Mouse (Mus musculus) WW6 (cell line): ENCODE results near the gene Aida.
A peak's percentile ranks its signal among the peaks of the same experiment; 100 is the strongest.
"Not testable (repeated sequence)": the region's sequence is repeated elsewhere in the genome, so short reads cannot be mapped to it uniquely, and the experiment has no call there.

Source experiments
- DNase-seq: peaks from one replicate; pipeline ENCODE4 v3.0.0-alpha.2; 2013; ENCODE audit warnings: low read depth, low spot score

Aida gene

DNA sequence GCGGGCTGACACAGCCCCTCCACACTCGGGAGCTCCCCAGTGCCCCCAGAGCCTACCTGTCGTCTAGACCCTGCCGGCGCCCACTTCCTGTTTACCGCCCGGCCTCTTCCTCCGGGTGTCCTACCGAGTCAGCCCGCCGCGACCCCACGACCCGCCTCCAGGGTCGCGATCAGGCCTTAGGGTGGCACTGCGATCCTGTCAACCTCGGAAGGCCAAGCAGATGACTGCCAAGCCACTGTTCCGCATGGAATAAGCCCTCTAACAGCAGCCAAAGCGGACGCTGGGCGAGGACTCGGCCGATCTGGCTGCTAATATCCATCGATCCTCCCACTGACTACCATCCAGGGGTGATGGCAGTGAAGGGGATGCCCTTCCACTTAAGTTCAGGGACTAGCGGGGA lies at the start of gene Aida:
Gene Aida (plus strand): TSS at position 126 of the 400 bp plus-strand sequence.
- DNase-seq = no peak

DNA sequence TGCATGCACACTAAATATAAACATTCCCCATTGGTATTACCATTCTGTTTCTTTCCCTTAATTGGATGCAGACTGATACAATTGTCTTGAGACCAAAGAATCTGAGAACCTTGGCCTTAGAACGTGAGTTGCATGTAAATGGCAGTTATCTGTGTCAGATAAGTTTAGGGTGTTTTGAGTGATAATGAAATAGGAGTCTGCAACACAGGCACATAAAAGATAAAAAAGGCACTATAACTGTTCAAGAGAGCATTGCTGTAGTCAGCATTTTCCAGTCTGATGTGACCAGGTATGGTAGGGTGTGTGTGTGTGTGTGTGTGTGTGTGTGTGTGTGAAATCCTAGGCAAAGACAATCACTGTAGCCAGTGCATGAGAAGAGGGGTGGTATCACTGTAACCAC lies 48.2 kb upstream of the Aida start:
- no peak for DNase-seq

- DNase-seq = no peak
Observed at GRCm38 (mm10) chr1:183250612-183251011, 45.8 kb upstream of the Aida start.

DNA sequence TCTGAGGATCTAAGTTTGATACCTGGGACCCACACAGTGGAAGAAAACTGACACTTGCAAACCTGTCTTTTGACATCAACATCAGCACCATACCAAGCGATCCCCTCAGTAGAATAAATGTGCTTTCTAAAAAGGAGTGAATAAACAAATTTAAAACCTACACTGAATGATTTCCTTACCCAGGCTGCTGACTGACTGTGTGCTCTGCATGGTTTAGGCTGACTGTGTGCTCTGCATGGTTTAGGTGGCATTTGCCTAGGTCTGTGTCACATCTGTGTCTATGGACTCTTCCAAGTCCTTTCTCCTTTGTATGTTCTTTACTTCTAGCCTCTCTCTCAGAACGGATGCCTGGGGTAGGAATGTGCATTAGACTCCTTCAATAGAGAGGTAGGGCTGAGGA lies 44.6 kb upstream of the Aida start:
- no peak for DNase-seq

GRCm38 (mm10) chr1:183252574-183252973 lies 43.8 kb upstream of the Aida start:
- no peak for DNase-seq

GRCm38 (mm10) chr1:183264145-183265008 lies 32.0 kb upstream of the Aida start:
- no peak for DNase-seq

GRCm38 (mm10) chr1:183265921-183266467 lies 30.4 kb upstream of the Aida start:
- no peak for DNase-seq

- no peak for DNase-seq
Observed at GRCm38 (mm10) chr1:183267666-183268065, 28.7 kb upstream of the Aida start.

GRCm38 (mm10) chr1:183272867-183273818 lies 23.2 kb upstream of the Aida start:
- no peak for DNase-seq

GRCm38 (mm10) chr1:183274385-183274784 lies 22.0 kb upstream of the Aida start:
- no peak for DNase-seq

DNA sequence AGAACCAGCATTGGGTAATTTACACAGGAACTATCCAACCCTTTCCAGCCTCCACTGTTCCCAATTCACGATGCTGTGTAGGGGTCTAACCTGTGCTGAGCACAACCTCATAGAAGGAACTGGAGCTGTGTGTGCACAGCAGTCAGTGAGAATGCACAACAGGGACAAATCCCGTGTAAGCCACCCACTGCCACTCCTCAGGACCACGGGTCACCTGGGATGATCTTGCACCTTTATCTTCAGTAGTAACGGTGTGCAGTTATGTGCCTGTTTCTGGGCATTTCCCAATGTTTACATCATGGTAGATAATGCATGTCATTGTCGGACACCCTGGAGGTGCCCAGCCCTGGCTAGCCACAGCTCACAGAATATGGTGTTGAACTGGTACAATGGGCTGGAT lies 20.6 kb upstream of the Aida start:
- DNase-seq = no peak

- no peak for DNase-seq
Observed at GRCm38 (mm10) chr1:183288351-183288750, 8.0 kb upstream of the Aida start.

- no peak for DNase-seq
Observed at GRCm38 (mm10) chr1:183289576-183289975, 6.8 kb upstream of the Aida start.

GRCm38 (mm10) chr1:183296877-183297383 lies 540 bp downstream of the Aida start, which contains the start of gene Brox:
Brox (minus strand) TSS chr1:183297269.
- peak; percentile 65 for DNase-seq

GRCm38 (mm10) chr1:183297473-183297885 lies 1.1 kb downstream of the Aida start:
- no peak for DNase-seq

- DNase-seq = no peak
Observed at GRCm38 (mm10) chr1:183297886-183298489, 1.6 kb downstream of the Aida start.

DNA sequence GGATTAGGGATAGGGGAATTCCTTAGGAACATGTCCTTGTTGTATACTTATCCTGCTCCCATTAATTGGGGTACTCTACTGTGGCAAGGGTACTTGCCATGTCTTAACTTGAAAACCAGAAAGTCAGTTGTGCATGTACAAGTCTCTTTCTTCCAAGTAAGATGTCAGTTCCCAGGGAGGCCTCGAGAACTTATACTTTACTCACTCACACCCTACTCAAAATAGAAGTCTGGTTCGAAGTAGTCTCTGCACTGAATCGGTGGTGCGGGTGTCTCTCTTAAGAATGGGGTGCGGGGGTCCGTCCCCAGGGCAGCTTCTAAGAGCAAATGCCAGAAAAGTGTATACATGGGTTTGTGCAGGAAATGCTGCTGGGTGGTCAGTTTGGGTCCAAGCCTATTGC lies 2.8 kb downstream of the Aida start:
- peak; percentile 100 for DNase-seq

DNA sequence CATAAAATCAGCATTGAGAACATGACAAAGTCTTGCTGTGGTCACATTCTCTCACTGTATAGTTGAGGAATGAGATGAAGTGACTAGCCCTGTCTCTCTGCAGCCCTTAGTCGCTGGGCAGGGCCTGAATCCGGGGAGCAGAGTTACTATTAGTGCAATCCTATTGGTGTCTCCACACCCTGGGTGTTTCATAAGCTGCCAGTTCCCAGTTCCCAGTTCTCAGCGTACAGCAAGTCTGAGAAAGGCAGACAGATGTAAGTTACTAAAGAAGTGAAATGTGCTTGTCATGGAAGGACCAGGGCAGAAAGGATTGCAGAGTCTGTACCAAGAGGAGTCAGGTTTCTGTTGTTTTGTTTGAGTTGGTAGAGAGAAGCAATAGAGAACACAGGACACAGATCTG lies 11.2 kb downstream of the Aida start:
- DNase-seq = no peak

- DNase-seq = no peak
Observed at GRCm38 (mm10) chr1:183308476-183308875, 12.1 kb downstream of the Aida start.

DNA sequence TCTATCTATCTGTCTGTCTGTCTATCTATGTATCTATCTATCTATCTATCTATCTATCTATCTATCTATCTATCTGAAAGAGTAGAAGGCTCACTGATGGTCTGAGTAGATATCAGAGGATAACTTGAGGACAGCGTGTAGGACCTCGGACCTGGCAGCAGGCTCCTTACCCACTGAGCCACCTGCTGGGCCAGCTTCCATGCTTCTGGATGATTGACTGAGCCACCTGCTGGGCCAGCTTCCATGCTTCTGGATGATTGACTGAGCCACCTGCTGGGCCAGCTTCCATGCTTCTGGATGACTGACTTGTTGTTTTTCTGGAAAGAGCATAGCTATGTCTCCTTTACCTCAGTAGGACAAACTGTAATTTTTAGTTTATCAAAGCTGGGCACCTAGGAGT lies 13.2 kb downstream of the Aida start:
- DNase-seq = not testable (repeated sequence)

- DNase-seq = no peak
Observed at GRCm38 (mm10) chr1:183312076-183312475, 15.7 kb downstream of the Aida start.
